Comparison of ENCODE assay signal across 7 mouse cellular contexts in genomic region chr9:40685801-40686420, GRCm38 (mm10). TPM values are rescaled to one million over a fixed set of nuclear protein-coding genes. Genes with fewer than 3 reads are reported as not detected.
DNase-seq lines count a peak whose midpoint lies in the region; ATAC-seq and TF ChIP-seq lines count a peak whose summit lies in the region.

Clmp (plus strand) TSS chr9:40685962.

- H3K4me3 ChIP-seq in thymus, adult 2 months (ENCODE audit: control insufficient read depth, insufficient read depth, low read length): peak within 1 kb of the TSS; percentile 9; the same call in 1 of the 2 replicates
- peak within 1 kb of the TSS; percentile 85 for H3K4me3 ChIP-seq in cerebellum, adult 2 months (replicated peaks; ENCODE audit: insufficient read depth, low read depth, low read length)
- peak within 1 kb of the TSS; percentile 74 for H3K4me3 ChIP-seq in forebrain, embryonic 15.5 days
- peak within 1 kb of the TSS; percentile 77 for H3K4me3 ChIP-seq in intestine, embryonic 15.5 days (replicated peaks)
- peak within 1 kb of the TSS; percentile 44 to 46 for H3K4me3 ChIP-seq in liver, embryonic 14.5 days (ENCODE audit: insufficient read depth in 1 of 2, low read depth in 2 of 2, low read length in 2 of 2)

- TF ChIP-seq EP300 in liver, embryonic 14.5 days (IDR thresholded peaks at IDR 0.05; ENCODE audit: low read depth): no peak

- no peaks in the 10 kb centered on the region for H3K4me1 ChIP-seq in thymus, adult 2 months (replicated peaks; ENCODE audit: control insufficient read depth, insufficient read depth, low read length)
- H3K4me1 ChIP-seq in cerebellum, adult 2 months (ENCODE audit: control insufficient read depth, insufficient read depth, low read length): no peaks in the 10 kb centered on the region; the same call in 1 of the 2 replicates
- H3K4me1 ChIP-seq in forebrain, embryonic 15.5 days: peaks cover 31% of the 10 kb centered on the region
- H3K4me1 ChIP-seq in intestine, embryonic 15.5 days (replicated peaks): 0 out of 2 replicates have a peak, but pooled peaks cover 10% of the 10 kb centered on the region
- H3K4me1 ChIP-seq in liver, embryonic 14.5 days (replicated peaks; ENCODE audit: control insufficient read depth in 2 of 2, insufficient read depth in 2 of 2, low read length in 1 of 2): no peaks in the 10 kb centered on the region

- 1% methylated on average over 52 of the region's 53 CpGs for WGBS in thymus, adult 2 months
- under 1% methylated on average over 53 of the region's 53 CpGs for WGBS in cerebellum, adult 2 months
- WGBS in forebrain, embryonic 15.5 days: under 1% methylated on average over 48 of the region's 53 CpGs
- WGBS in intestine, embryonic 15.5 days: under 1% methylated on average over 49 of the region's 53 CpGs
- 3% methylated on average over 47 of the region's 53 CpGs for WGBS in liver, embryonic 14.5 days (ENCODE audit: insufficient replicate concordance)

- no peak for DNase-seq in thymus, adult 2 months
- no peak for DNase-seq in thymus, postnatal 0 days (ENCODE audit: low spot score)
- DNase-seq in cerebellum, adult 2 months: peak; percentile 58 to 73
- no peak for DNase-seq in liver, embryonic 14.5 days (ENCODE audit: low read depth in 3 of 3, low spot score in 3 of 3)
- DNase-seq in right cerebral cortex, postnatal 4 days: peak; percentile 61

- no peak for TF ChIP-seq CTCF in thymus, adult 2 months (IDR thresholded peaks at IDR 0.05; ENCODE audit: borderline replicate concordance, control insufficient read depth, extremely low read depth, insufficient read depth, low read length, poor library complexity)
- TF ChIP-seq CTCF in cerebellum, adult 2 months (IDR thresholded peaks at IDR 0.05; ENCODE audit: borderline replicate concordance, insufficient read depth, low read depth, low read length): no peak
- no peak for TF ChIP-seq CTCF in liver, embryonic 14.5 days (IDR thresholded peaks at IDR 0.05; ENCODE audit: low read depth)

- peak; percentile 70 for ATAC-seq in forebrain, embryonic 15.5 days (replicated peaks)
- peak; percentile 72 for ATAC-seq in intestine, embryonic 15.5 days
- no peak for ATAC-seq in liver, embryonic 14.5 days (ENCODE audit: insufficient read depth)

- no peaks in the 10 kb centered on the region for H3K9me3 ChIP-seq in forebrain, embryonic 15.5 days
- H3K9me3 ChIP-seq in intestine, embryonic 15.5 days: no peaks in the 10 kb centered on the region
- no peaks in the 10 kb centered on the region for H3K9me3 ChIP-seq in liver, embryonic 14.5 days (ENCODE audit: control insufficient read depth, low read length)

- peak within 1 kb of the TSS; percentile 74 for H3K4me2 ChIP-seq in forebrain, embryonic 15.5 days (replicated peaks)
- H3K4me2 ChIP-seq in intestine, embryonic 15.5 days (replicated peaks): peak within 1 kb of the TSS; percentile 92
- peak within 1 kb of the TSS; percentile 54 for H3K4me2 ChIP-seq in liver, embryonic 14.5 days (ENCODE audit: low read depth)

- peak within 1 kb of the TSS; percentile 70 for H3K9ac ChIP-seq in forebrain, embryonic 15.5 days (replicated peaks)
- H3K9ac ChIP-seq in intestine, embryonic 15.5 days: peak within 1 kb of the TSS; percentile 87
- no peak within 1 kb of the TSS for H3K9ac ChIP-seq in liver, embryonic 14.5 days (replicated peaks)

- H3K36me3 ChIP-seq in thymus, adult 2 months (ENCODE audit: control insufficient read depth, insufficient read depth, low read length): no peaks in the 10 kb centered on the region
- H3K36me3 ChIP-seq in forebrain, embryonic 15.5 days: no peaks in the 10 kb centered on the region
- H3K36me3 ChIP-seq in intestine, embryonic 15.5 days: no peaks in the 10 kb centered on the region
- no peaks in the 10 kb centered on the region for H3K36me3 ChIP-seq in liver, embryonic 14.5 days (replicated peaks; ENCODE audit: control insufficient read depth, insufficient read depth, low read depth)

- no peak within 1 kb of the TSS for H3K27ac ChIP-seq in thymus, adult 2 months (ENCODE audit: control insufficient read depth, insufficient read depth, low read length)
- peak within 1 kb of the TSS; percentile 85 for H3K27ac ChIP-seq in cerebellum, adult 2 months (ENCODE audit: insufficient read depth, low read length)
- H3K27ac ChIP-seq in forebrain, embryonic 15.5 days (replicated peaks): peak within 1 kb of the TSS; percentile 93
- H3K27ac ChIP-seq in intestine, embryonic 15.5 days: peak within 1 kb of the TSS; percentile 96
- H3K27ac ChIP-seq in liver, embryonic 14.5 days: no peak within 1 kb of the TSS

- no peak for TF ChIP-seq POLR2A in thymus, adult 2 months (IDR thresholded peaks at IDR 0.05; ENCODE audit: control insufficient read depth, extremely low read depth, insufficient read depth, low read length, poor library complexity)
- TF ChIP-seq POLR2A in cerebellum, adult 2 months (IDR thresholded peaks at IDR 0.05; ENCODE audit: borderline replicate concordance, insufficient read depth, low read length): no peak; the same call in 1 of the 2 replicates

- no peaks in the 10 kb centered on the region; the same call in 1 of the 2 replicates for H3K27me3 ChIP-seq in thymus, adult 2 months (ENCODE audit: control insufficient read depth, insufficient read depth, low read length)
- H3K27me3 ChIP-seq in cerebellum, adult 2 months (ENCODE audit: control insufficient read depth, insufficient read depth, low read length): no peaks in the 10 kb centered on the region
- H3K27me3 ChIP-seq in forebrain, embryonic 15.5 days: no peaks in the 10 kb centered on the region
- H3K27me3 ChIP-seq in intestine, embryonic 15.5 days (replicated peaks): peaks cover 6% of the 10 kb centered on the region
- peaks cover 15% of the 10 kb centered on the region for H3K27me3 ChIP-seq in liver, embryonic 14.5 days (ENCODE audit: control insufficient read depth, insufficient read depth, low read length)

RNA-seq across cellular contexts. Expression of gene Clmp, which starts in this region (rescaled TPM):
- polyA plus RNA-seq in thymus, adult 2 months (2012; rRNA removed): 1.1 and 2.3 TPM in 2 replicates
- 0.74 and 0.75 TPM in 2 replicates for polyA plus RNA-seq in thymus, postnatal 0 days (2015; fragmentation: Nextera tagmentation; extraction: Ambion mirVana)
- polyA plus RNA-seq in cerebellum, adult 2 months (2012; rRNA removed): 21.7 and 21.8 TPM in 2 replicates
- 53.9 and 56.3 TPM in 2 replicates for polyA plus RNA-seq in forebrain, embryonic 15.5 days (2015; fragmentation: Nextera tagmentation; extraction: Ambion mirVana)
- polyA plus RNA-seq in intestine, embryonic 15.5 days (2015; fragmentation: Nextera tagmentation; extraction: Ambion mirVana): 25.6 and 26.7 TPM in 2 replicates
- 0.39 and 0.59 TPM in 2 replicates for polyA plus RNA-seq in liver, embryonic 14.5 days (2012; rRNA removed)
- 0.55 and 0.80 TPM in 2 replicates for polyA plus RNA-seq in liver, embryonic 14.5 days (2014; fragmentation: Nextera tagmentation; extraction: Ambion mirVana)

Comparison
In these comparisons a context has a peak if more than half of its experiments do, and no peak if none do; other contexts are left out.
1. DNase-seq: peak in cerebellum, adult 2 months (2 of 2) and right cerebral cortex, postnatal 4 days (single experiment); none in thymus, adult 2 months (single experiment), thymus, postnatal 0 days (single experiment) and liver, embryonic 14.5 days (0 of 3).
2. H3K27ac ChIP-seq: peak in cerebellum, adult 2 months (single experiment), forebrain, embryonic 15.5 days (single experiment) and intestine, embryonic 15.5 days (single experiment); none in thymus, adult 2 months (single experiment) and liver, embryonic 14.5 days (single experiment).
3. H3K4me3 ChIP-seq: peak in every context shown above with its lines; median percentile 85 in cerebellum, adult 2 months; 77 in intestine, embryonic 15.5 days; 74 in forebrain, embryonic 15.5 days; 45 in liver, embryonic 14.5 days; 9 in thymus, adult 2 months.
4. Peak in every context shown above with its lines, with median percentiles within 50 percentile points of each other: H3K4me2 ChIP-seq.